Mouse (Mus musculus) WW6 (cell line): Measurements from ENCODE around the gene Opa1.
A peak's percentile ranks its signal among the peaks of the same experiment; 100 is the strongest.

ENCODE experiments used
- DNase-seq: peaks from one replicate; pipeline ENCODE4 v3.0.0-alpha.2; 2013; ENCODE audit warnings: low read depth, low spot score

Gene Opa1

GRCm38 (mm10) chr16:29579167-29579786 lies at the start of gene Opa1:
TSS of gene Opa1 (plus strand) at chr16:29579334.
- DNase-seq, result peak; percentile 87

GRCm38 (mm10) chr16:29533641-29534040 lies 45.5 kb upstream of the Opa1 start:
- no peak for DNase-seq

DNA sequence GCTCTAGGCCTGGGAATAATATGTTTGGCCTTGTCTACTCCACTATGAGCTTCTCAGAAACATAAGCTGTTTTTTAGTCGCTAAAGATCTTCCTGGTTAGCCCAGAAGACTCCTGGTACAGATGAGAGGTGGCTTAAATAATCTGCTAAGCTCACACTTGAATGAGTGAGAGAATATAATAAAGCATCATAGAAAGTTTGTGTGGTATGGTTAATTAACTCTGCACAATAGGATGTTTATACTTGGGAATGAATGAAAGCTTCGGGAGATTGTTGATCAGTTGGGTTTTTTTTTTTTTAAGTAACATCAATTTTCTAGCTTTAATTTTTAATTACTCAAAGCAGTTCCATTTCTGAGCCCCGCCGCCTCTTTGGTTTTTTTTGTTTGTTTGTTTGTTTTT lies 43.3 kb upstream of the Opa1 start:
- no peak for DNase-seq

DNA sequence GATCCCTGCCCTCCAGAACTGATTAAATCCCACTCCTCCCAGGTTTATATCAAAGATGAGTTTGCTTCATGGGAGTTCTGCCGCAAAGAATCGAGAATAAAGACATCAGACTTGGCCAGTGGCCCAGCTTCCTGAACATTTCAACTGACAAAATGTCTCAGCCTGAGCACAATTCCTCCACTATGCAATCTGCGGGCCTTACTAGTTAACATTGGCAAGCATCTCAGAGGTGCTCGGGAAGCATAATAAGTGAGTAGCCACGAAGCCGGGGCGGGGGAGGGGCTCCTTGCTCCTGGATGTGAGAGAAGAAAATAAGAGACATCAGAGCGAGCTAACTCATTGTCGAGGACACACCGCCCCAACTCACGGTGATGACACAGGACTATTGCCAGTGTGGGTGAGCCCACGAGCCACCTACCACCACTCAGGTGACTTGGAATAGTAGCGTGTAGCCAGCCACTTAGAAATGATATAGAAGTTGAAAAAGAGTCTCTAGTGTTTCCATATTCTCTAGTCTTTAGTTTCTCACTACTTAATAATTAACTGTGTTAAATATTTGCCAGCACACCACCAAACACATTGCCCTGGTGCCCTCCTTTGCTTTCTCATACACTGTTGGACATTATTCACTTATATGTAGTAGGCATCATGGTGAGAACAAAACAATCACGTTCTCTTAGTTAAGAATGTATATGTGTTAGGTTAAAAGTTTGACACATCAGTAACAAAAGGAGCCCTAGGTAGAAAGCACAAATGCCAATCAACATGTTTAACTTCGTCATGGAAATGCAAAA lies 42.5 kb upstream of the Opa1 start:
- DNase-seq, result no peak

DNA sequence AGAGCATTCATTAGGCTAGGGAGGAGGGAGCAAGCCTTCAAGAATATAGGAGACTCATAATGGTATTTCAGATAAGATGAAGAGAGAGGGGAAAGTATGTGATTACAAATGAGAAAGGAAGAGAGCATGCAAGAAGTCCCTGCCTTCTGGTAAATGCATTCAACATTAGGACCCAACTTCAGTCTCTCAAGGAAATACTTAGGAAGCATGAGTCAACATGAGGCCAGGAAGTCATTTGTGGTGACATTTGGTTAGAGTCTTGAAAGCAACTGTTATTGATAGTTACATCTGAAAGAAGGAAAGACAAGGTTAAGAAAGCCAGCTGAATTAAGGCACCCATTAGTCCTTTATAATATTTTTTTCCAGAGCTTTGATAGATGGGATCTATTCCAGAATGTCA lies 39.2 kb upstream of the Opa1 start:
- DNase-seq, result no peak

DNA sequence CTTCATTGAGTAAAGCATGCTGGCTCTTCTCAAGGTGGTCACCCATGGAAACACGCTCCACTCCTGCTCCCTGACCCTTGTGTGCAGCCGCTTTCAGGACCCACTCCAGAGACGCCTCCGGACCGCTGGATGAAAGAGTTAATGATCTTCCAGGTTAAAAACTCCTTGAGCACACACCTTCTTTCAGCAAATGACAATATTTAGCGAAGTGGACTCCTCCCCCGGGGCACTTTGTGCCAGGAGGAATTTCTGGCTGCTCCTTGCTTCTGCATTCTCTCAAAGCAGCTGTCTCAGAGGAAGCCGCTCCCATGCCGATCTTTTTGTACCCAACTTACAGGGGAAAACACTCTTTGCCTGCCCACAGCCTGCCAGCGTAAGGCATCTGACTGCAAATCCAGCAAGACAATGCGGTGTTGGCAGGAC lies 37.9 kb upstream of the Opa1 start:
- DNase-seq, result no peak

GRCm38 (mm10) chr16:29544829-29545228 lies 34.3 kb upstream of the Opa1 start, which contains the start of gene Atp13a4:
TSS of gene Atp13a4 (minus strand) at chr16:29544864.
- DNase-seq, result no peak

- DNase-seq, result no peak
Measured at GRCm38 (mm10) chr16:29559667-29560066, 19.5 kb upstream of the Opa1 start.

GRCm38 (mm10) chr16:29560454-29560853 lies 18.7 kb upstream of the Opa1 start:
- DNase-seq, result peak; percentile 38

DNA sequence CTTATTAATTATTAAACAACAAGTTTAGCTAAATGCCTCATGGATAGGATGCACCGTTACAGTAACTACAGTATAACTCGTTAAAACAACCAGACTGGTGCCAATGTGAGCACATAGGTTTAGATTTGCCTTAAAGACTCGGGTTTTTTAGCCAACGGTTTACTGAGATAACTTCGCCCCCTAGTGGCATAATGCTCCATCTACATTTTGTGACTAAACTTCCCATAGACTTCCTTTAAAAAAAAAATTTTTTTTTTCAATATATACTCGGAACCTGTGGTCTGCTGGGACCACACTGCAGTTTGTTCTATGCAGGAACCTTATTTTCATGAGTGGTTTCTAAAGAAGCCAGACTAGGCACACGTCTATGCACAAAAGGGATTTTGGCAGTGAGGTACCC lies 18.3 kb upstream of the Opa1 start:
- DNase-seq, result no peak

DNA sequence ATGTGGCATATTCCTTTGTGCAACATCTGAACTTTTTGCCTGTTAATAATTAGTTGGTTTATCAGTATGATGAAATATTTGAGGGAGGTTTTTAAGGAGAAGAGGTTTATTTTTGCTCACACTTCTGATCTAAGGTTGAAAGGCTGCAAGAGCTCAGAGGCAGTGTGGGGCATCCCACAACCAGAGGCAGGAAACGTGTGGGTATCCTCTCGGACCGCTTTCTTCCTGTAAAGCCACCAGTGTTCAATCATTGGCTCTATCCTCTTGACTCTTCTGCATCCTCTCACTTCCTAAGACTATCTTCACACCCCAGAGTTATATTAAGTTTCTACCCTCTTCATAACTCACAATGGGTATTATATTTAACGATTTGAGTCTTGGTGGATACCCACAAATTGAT lies 5.1 kb upstream of the Opa1 start:
- no peak for DNase-seq

- DNase-seq, result no peak
Measured at GRCm38 (mm10) chr16:29575620-29576019, 3.5 kb upstream of the Opa1 start.

GRCm38 (mm10) chr16:29579787-29580176 lies 648 bp downstream of the Opa1 start:
- DNase-seq, result no peak

DNA sequence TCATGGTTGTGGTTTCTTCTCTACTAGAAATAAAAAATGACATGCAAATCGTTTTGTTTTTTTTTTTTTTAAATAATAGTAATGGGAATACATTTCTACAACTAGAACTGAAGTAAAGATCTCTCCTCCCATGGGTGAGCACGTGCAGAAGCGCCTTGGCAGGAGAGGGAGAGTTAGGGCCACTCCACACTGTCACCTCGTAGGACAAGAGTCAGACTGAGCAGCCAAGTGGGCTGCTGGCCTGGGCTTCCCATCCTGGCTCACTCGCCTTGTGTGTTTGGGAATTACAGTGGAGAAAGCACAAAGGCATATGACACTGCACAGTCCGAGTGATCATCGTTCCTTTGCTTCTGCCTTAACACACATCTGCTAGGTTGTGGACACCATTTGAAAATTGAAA lies 13.0 kb downstream of the Opa1 start:
- DNase-seq, result no peak

DNA sequence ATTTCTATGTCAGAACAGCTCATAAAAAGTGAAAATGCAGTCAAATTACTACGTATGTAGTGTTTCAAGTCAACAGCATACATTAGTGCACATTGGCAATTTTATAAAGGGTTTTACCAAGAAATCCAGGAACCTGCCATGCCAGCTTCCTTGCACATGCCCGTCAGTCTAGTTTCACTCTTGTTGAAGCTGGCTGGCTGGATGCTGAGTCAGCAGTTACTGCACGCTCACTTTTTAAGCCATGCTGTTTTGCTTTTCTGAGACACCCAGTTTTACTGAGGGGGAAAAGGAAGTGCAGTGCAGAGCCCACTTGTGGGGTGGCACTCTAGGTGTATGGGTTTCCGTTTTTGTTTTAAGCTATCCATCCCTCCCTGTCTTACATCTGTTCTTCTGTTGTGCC lies 18.0 kb downstream of the Opa1 start:
- DNase-seq, result no peak

GRCm38 (mm10) chr16:29605546-29605945 lies 26.4 kb downstream of the Opa1 start:
- no peak for DNase-seq

GRCm38 (mm10) chr16:29607131-29607530 lies 28.0 kb downstream of the Opa1 start:
- no peak for DNase-seq

GRCm38 (mm10) chr16:29614762-29615161 lies 35.6 kb downstream of the Opa1 start:
- DNase-seq, result no peak

GRCm38 (mm10) chr16:29629053-29629452 lies 49.9 kb downstream of the Opa1 start:
- no peak for DNase-seq

GRCm38 (mm10) chr16:29635780-29636179 lies 56.6 kb downstream of the Opa1 start:
- DNase-seq, result no peak

- DNase-seq, result no peak
Measured at GRCm38 (mm10) chr16:29642376-29642775, 63.2 kb downstream of the Opa1 start.

DNA sequence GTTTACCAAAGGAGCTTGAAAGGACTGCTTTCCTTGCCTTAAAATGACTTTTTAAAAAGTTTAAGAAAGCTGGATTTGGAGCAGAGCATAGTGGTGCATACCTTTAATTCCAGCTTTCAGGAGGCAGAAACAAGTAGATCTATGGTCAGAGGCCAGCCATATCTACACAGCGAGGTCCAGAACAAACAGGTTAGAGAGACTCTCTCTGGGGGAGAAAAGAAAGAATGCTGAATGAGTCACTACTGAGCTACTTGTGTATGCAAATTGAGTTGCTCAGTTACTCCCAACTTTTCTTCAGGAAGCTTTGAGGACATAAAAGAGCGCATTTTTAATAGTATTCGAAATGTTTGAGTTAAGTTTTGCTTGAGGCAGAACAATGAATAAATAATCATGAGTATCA lies 65.7 kb downstream of the Opa1 start:
- no peak for DNase-seq

DNA sequence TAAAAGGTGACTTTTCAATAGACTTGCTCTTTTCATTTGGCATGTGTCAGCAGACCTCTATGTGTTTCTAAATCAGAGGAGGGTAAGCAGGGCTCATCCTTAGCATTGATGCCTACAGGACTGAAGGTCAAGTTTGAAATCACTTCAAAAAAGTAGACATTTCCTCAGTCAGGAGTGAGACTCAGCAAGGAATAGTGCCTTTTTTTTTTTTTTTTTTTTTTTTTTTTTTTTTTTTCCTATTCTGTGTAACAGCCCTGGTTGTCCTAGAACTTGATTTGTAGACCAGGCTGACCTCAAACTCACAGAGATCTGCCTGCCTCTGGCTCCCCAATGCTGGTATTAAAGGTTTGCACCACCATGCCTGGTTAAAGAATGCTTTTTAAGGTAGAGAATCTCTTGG lies 67.1 kb downstream of the Opa1 start:
- no peak for DNase-seq
